Mouse (Mus musculus) v-Abl transformed pro-B cells (cell line): ENCODE data around the gene Adgrf1.

Experiments
- in situ Hi-C, 2 experiments: fragments of 400-800 bp; cut with MboI; formaldehyde crosslinking; loops; one replicate each; pipeline ENCODE4 v1.15.1; 2025; ENCODE audit not compliant: unreplicated experiment in 2 of 2

Gene Adgrf1

DNA sequence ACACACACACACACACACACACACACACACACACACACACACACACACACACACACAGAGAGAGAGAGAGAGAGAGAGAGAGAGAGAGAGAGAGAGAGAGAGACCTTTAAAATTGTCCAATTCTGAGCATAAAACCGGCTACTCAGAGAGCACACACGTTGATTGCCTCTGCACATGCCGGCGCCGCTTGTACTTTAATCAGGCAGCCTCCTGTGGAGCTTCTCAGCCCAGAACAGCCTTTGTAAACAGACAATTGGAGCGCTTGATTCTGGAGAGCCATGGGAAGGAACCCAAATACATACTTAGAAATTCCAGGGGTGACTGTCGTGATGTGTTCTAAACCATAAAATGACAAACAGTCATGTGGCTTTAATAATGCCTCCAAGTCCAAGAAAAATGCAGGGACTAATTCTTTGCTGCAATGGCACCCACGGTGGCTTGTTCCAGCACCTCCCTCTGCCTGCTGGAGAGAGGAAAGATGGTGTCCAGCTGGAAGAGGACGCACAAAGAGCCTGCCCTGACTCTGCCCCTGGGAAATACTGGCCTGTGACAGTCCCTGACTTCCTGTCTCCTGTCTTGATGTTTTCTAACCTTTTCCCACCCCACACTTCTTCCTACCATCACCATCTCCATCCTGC lies 87.9 kb downstream of the Adgrf1 start:
- in situ Hi-C loops: no loop called here

DNA sequence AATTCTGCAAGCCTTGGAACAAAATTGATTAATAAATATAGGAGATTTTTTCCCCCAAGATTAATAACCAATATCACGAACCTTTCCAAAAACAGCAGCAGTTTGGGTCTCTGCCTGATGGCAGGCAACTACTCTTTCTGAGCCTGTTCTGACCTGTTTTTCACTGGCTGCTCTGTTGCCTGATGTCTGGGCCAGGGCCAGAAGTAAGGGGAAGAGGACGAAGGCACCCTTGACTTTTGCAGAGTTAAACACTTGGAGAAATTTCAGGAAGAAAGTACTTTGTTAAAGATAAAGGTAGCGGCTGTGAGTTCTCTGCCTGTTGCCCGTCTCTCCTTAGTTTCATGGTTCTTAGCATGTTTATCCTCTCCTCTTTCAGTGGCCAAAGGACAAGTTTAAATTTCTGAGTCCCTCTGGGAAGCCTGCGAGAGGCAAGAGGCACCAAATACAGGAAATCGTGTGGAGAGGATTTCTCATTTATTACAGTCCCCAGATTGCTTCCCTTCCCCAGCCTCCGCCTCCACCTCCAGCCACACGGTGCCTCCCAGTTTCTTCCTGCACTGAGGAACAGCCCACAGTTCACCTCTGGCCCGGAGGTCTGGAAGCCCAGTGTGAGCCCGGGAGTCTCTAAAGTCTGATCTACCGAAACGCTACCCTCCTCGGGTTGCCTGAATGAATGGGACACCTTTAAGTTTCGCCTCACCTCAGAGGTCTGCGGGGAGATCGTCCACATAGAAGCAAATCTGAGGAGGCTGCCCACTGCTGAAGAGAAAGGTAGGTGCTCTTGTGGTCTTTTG lies 89.9 kb downstream of the Adgrf1 start, which contains the start of gene Adgrf5:
Gene Adgrf5 (plus strand): TSS at position 626 of the 794 bp plus-strand sequence.
- in situ Hi-C loops: no loop called here

DNA sequence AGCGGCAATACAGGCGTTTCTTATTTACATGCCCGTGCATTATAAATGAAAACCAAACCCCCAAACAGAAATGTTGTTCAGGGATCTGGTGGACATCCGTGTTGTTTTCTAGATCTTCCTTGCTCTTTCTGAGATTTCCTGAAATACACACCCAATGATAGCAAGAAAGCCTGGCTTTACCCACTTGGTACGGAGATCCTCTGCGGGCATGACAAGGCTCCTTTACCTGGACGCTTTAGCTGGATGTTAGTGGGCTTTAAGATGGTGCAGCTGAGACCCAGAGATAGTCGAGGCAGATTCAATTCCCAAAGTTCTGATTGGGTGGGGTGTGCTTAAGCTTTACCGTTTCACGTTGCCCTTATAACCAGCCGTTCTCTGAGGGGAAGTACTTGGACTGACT lies 90.9 kb downstream of the Adgrf1 start:
- in situ Hi-C loops: no loop called here

DNA sequence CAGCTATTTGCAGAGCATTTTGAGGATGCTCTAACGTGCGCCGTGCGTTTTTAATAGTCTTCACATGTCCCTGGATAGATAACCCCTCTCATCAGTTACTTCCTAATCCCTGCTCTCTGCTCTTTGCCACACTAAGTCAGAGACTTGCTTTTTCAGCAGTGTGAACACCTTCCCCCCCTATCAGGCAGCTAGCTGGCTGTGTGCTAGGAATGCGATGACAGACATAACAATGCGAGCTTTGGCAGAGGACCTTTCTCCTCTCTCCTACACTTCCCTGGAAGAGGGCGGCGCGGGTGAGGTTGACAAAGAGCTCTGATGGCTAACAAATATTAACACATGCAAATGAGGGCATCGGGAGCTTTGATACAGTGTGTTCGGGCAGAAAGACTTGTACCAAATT lies 92.2 kb downstream of the Adgrf1 start:
- in situ Hi-C loops: no loop called here

DNA sequence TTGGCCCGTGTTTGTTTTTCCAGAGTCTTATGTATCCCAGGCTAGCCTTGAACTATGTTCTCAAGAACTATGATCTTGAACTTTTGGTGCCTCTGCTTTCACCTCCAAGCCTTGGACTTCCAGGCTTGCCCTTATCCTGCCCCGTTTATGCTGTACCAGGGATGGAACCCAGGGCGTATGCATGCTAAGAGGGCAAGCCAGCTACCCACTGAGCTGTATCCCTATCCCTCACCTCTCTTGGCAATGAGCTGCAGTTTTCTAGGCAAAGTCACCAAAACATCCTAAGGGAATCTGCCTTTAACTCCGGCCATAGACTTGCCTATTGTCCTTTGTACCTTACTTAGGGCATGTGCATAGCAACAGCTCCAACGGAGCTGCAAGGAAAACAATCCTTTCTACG lies 92.8 kb downstream of the Adgrf1 start:
- in situ Hi-C loops: no loop called here

DNA sequence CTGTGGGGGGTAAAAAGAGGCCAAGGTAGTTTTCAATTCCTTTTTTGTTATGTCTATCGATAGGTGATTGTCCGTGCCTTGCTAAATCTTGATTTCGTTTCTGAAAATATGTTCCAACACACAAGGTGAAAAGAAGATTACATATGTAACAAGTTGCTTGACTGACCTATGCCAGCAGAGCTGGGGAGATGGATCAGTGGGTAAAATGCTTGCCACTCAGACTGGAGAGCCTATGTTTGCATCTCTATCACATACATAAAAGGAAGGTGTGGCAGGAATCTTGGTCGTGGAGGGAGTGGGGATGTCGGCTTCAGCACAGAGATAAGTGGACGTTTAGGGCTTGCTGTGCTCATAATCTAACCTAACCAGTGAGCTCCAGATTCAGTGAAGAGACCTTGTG lies 93.8 kb downstream of the Adgrf1 start:
- in situ Hi-C loops: no loop called here

DNA sequence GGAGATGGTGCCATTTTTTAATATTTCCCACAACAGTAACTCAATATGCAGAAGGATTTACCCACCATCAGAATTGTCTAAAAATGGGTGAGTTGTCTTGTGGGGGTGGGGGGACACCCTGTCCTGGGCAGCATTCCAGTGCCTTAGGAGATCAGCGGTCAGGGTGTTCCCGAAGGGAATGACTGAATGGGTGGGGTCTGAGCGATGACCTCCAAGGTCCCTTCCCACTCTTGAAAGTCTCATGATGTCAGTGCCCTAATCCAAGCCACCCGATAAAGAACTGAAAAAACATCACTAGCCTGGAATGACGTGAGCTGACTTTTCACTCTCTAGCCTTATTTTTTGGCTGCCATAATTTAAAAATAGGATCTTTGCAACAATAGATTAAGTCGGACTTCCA lies 95.2 kb downstream of the Adgrf1 start:
- in situ Hi-C loops: no loop called here

DNA sequence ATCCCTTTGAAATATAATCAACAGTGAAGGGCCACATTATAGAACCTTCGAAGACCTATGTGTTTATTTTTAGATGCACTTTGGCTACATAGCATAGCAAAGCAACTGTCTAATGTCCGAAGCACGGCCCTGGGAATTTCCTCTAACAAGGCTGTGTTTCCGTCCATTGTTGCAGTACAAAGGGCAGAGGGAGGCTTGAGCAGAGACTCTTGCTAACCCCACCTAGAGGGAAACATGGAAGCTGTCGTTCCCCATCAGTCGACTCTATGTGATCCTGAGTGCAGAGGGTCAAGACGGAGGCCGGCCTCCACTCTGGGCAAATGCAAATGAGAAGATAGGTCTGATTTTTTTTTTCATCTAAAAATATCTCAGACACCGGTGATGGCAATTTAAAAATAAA lies 96.4 kb downstream of the Adgrf1 start:
- in situ Hi-C loops: no loop called here

DNA sequence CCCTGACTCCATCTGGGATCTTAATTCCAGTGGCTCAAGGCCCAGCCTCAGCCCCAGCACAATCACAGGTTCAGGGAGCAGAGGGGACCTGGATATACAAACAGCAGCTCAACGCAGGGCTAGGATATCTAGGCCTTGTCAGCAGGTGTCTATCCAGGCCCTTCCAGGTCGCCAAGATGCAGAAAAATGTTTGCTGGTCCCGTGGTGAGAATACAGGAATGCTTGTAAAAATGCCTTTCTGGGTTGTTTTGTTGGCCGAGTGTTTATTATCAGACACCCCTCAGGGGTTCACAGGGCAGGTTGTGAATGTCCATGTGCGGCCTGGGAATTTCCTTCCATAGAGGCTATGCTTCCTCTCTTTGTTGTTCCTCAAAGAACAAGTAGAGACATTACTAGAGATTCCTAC lies 98.0 kb downstream of the Adgrf1 start:
- in situ Hi-C loops: no loop called here

DNA sequence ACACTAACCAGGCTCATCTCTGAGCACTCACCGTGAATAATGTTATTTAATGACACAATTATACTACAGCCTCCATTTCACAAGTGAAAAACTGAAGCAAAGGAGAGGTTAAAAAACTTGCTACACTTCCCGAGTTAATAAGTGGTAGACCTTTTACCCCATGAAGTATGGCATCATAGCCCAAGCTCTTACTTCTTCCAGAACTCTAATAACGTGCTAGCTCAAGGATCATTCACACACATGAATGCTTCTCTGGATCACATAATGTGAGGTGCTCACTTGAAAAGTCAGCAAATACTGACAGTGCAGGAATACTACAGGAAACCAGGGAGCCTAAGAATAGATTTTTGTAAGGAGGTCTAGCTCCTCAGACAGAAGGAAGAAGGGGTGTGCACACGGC lies 102.5 kb downstream of the Adgrf1 start:
- in situ Hi-C loops: no loop called here

DNA sequence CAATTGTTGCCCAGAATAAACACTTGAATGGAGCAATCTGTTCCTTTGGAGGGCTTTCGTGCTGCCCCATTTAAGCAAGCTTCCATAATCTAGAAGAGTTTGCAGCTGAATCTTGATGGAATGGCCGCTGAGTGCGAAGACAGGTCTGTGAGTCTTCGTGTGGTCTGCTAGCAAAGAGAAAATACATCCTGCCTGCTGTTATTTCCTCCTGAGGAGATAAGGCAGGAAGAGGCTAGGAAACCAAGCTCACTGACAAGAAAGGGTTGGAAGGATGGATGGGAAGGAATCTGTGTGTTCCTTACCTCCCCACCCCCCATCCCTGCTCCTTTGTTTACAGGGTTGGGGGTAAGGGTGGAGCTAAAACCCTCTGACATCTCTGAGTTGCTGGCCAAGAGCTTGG lies 103.9 kb downstream of the Adgrf1 start:
- in situ Hi-C loops: no loop called here
